Mouse (Mus musculus): ENCODE data around the gene Flt3.

Gene Flt3

GRCm38 (mm10) chr5:147399843-147400504 is at the start of gene Flt3:
Gene Flt3 (minus strand): TSS chr5:147400489.
- DNase-seq: peak; percentile 73 to 77

- peak in 1 of 2 experiments; percentile 18 for DNase-seq
Observed at GRCm38 (mm10) chr5:147448933-147449332, 48.6 kb upstream of the Flt3 start.

GRCm38 (mm10) chr5:147448526-147448925 is 48.2 kb upstream of the Flt3 start:
- peak in 1 of 2 experiments; percentile 29 for DNase-seq

GRCm38 (mm10) chr5:147445252-147445651 is 45.0 kb upstream of the Flt3 start:
- no peak for DNase-seq

- no peak for DNase-seq
Observed at GRCm38 (mm10) chr5:147444757-147445156, 44.5 kb upstream of the Flt3 start.

- no peak for DNase-seq
Observed at GRCm38 (mm10) chr5:147444298-147444697, 44.0 kb upstream of the Flt3 start.

- DNase-seq: no peak
Observed at GRCm38 (mm10) chr5:147442741-147443140, 42.5 kb upstream of the Flt3 start.

GRCm38 (mm10) chr5:147441979-147442378 is 41.7 kb upstream of the Flt3 start:
- DNase-seq: no peak

- no peak for DNase-seq
Observed at GRCm38 (mm10) chr5:147440996-147441507, 40.8 kb upstream of the Flt3 start.

- peak in 1 of 2 experiments; percentile 28 for DNase-seq
Observed at GRCm38 (mm10) chr5:147436491-147436890, 36.2 kb upstream of the Flt3 start.

- DNase-seq: no peak
Observed at GRCm38 (mm10) chr5:147435751-147436150, 35.5 kb upstream of the Flt3 start.

- DNase-seq: peak; percentile 94 to 96
Observed at GRCm38 (mm10) chr5:147435224-147435623, 34.9 kb upstream of the Flt3 start.

GRCm38 (mm10) chr5:147432927-147433326 is 32.6 kb upstream of the Flt3 start:
- no peak for DNase-seq

- DNase-seq: peak; percentile 73 to 76
Observed at GRCm38 (mm10) chr5:147430936-147431839, 30.9 kb upstream of the Flt3 start.

- peak in 1 of 2 experiments; percentile 50 for DNase-seq
Observed at GRCm38 (mm10) chr5:147430361-147430935, 30.2 kb upstream of the Flt3 start.

- DNase-seq: peak; percentile 91 to 98
Observed at GRCm38 (mm10) chr5:147429535-147430305, 29.4 kb upstream of the Flt3 start, which contains the start of gene Pan3. Gene Pan3 (plus strand): TSS chr5:147430161.

GRCm38 (mm10) chr5:147426048-147426805 is 25.9 kb upstream of the Flt3 start:
- peak; percentile 72 to 87 for DNase-seq

- DNase-seq: peak in 1 of 2 experiments; percentile 19
Observed at GRCm38 (mm10) chr5:147423612-147424011, 23.3 kb upstream of the Flt3 start.

- DNase-seq: peak; percentile 50 to 60
Observed at GRCm38 (mm10) chr5:147418394-147419121, 18.3 kb upstream of the Flt3 start.

- DNase-seq: no peak
Observed at GRCm38 (mm10) chr5:147417986-147418385, 17.7 kb upstream of the Flt3 start.

GRCm38 (mm10) chr5:147410585-147410984 is 10.3 kb upstream of the Flt3 start:
- DNase-seq: no peak

Measured in cerebellum, adult 18-20 months (tissue).